Mouse (Mus musculus): ENCODE results near the gene Olfr15.

DNA sequence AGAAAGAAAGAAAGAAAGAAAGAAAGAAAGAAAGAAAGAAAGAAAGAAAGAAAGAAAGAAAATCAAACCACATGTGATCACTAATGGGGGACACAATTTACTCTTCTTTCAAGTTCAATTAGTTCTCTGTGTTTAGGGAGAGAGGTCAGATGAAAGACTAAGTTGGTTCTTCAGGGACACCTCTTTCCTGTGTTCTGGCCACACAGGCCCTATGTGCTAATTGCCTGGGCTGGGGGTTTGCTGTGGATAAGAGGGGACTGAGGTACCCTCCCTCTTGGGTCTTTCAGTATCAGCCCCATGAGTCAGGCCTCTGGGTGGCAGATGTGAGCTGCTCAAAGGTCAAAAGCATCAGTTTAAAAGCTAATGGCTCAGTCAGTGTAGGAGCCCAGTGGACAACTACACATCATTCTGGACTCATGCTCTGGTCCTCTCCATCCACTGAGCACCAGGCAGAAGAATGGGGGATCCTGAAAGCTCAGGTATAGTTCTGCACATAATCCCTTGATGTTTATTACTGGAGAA, at the start of gene Olfr15:
- TF ChIP-seq CTCF (IDR thresholded peaks at IDR 0.05; ENCODE audit: low read depth, low read length) (no peak), TAL1 (conservative IDR thresholded peaks at IDR 0.05; ENCODE audit: low read depth, low read length) (no peak)

Measured in G1E (cell line).